Mouse (Mus musculus): ENCODE results near the gene Vrk2. TPM values are rescaled to one million over a fixed set of nuclear protein-coding genes. Genes with fewer than 3 reads are reported as not detected.

Vrk2 gene
- polyA plus RNA-seq, 1 experiment from 2014 or later: 12.8 TPM

DNA sequence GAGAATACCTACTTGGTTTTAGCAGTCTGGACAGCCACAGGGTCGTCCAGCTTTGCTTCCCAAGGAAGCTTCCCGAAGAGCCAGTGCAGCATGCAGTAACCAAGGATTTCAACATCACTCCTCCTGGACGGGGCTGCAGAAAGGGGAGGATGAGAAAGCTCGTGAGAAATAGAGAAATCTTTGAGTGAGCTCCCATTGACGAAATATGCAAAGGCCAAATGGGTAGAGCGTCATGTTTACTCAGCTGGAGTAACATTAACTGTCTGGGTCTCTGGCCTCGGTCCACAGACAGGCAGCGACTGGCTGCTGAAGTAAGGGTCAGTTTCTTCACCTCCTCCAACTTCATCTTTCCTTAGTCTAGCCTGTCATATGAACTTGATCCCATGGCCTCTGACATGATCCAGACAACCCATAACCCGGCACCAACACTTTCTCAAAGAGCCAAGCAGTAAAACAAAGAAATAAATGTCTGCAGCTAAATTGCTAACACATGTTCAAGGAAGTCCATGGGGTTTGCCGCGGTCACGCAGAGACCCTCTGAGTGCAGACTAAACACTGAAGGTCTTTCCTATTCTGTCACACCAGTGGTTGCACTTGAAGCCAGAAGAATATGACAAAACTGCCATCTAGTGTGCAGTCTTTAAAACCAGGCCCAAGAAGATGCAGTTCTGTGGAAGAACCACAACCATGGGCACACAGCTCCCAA is 103.9 kb downstream of the Vrk2 start:
- no peak overlapping the region for H3K9ac ChIP-seq (ENCODE audit: low read length)
- H3K27me3 ChIP-seq (ENCODE audit: control insufficient read depth, insufficient read depth, low read length): no peaks in the 10 kb centered on the region
- ATAC-seq (ENCODE audit: low FRiP score, low TSS enrichment): peak; percentile 54; the same call in 1 of the 2 replicates
- DNase-seq (ENCODE audit: low spot score): no peak
- H3K9me3 ChIP-seq (ENCODE audit: control insufficient read depth, low read length): no peaks in the 10 kb centered on the region
- no peak overlapping the region for H3K4me2 ChIP-seq (replicated peaks; ENCODE audit: low read depth)
- TF ChIP-seq EP300 (optimal IDR thresholded peaks at IDR 0.05) (no peak), CTCF (IDR thresholded peaks at IDR 0.05; ENCODE audit: low read depth) (peak; percentile 72)
- H3K27ac ChIP-seq (replicated peaks): no peak overlapping the region
- no peaks in the 10 kb centered on the region for H3K36me3 ChIP-seq (ENCODE audit: control insufficient read depth, insufficient read depth, low read length)
- H3K4me3 ChIP-seq (ENCODE audit: low read depth, low read length): no peak overlapping the region
- no peaks in the 10 kb centered on the region for H3K4me1 ChIP-seq (replicated peaks; ENCODE audit: control insufficient read depth, insufficient read depth)
- WGBS: 20% methylated on average over 12 of the region's 12 CpGs

- DNase-seq (ENCODE audit: low spot score): no peak
- Histone ChIP-seq H3K4me2 (replicated peaks; ENCODE audit: low read depth) (no peak overlapping the region), H3K4me3 (ENCODE audit: low read depth, low read length) (no peak overlapping the region), H3K4me1 (replicated peaks; ENCODE audit: control insufficient read depth, insufficient read depth) (no peaks in the 10 kb centered on the region), H3K27me3 (ENCODE audit: control insufficient read depth, insufficient read depth, low read length) (no peaks in the 10 kb centered on the region), H3K27ac (replicated peaks) (no peak overlapping the region), H3K9me3 (ENCODE audit: control insufficient read depth, low read length) (no peaks in the 10 kb centered on the region), H3K36me3 (ENCODE audit: control insufficient read depth, insufficient read depth, low read length) (no peaks in the 10 kb centered on the region), H3K9ac (ENCODE audit: low read length) (no peak overlapping the region)
- no peak for TF ChIP-seq EP300 (optimal IDR thresholded peaks at IDR 0.05)
- no peak for TF ChIP-seq CTCF (IDR thresholded peaks at IDR 0.05; ENCODE audit: low read depth)
- no peak for ATAC-seq (ENCODE audit: low FRiP score, low TSS enrichment)
- 89% methylated on average over 3 of the region's 3 CpGs for WGBS
Measured at GRCm38 (mm10) chr11:26481691-26482242, 112.0 kb downstream of the Vrk2 start.

GRCm38 (mm10) chr11:26477037-26477739 is 116.6 kb downstream of the Vrk2 start:
- Histone ChIP-seq H3K4me1 (replicated peaks; ENCODE audit: control insufficient read depth, insufficient read depth) (no peaks in the 10 kb centered on the region), H3K36me3 (ENCODE audit: control insufficient read depth, insufficient read depth, low read length) (no peaks in the 10 kb centered on the region), H3K4me3 (ENCODE audit: low read depth, low read length) (no peak overlapping the region), H3K4me2 (replicated peaks; ENCODE audit: low read depth) (no peak overlapping the region), H3K9me3 (ENCODE audit: control insufficient read depth, low read length) (no peaks in the 10 kb centered on the region), H3K27ac (replicated peaks) (no peak overlapping the region), H3K27me3 (ENCODE audit: control insufficient read depth, insufficient read depth, low read length) (no peaks in the 10 kb centered on the region), H3K9ac (ENCODE audit: low read length) (no peak overlapping the region)
- ATAC-seq (ENCODE audit: low FRiP score, low TSS enrichment): no peak
- 80% methylated on average over 6 of the region's 6 CpGs for WGBS
- no peak for TF ChIP-seq CTCF (IDR thresholded peaks at IDR 0.05; ENCODE audit: low read depth)
- no peak for TF ChIP-seq EP300 (optimal IDR thresholded peaks at IDR 0.05)
- DNase-seq (ENCODE audit: low spot score): no peak

GRCm38 (mm10) chr11:26454081-26454480 is 139.7 kb downstream of the Vrk2 start:
- H3K4me3 ChIP-seq (ENCODE audit: low read depth, low read length): no peak overlapping the region
- WGBS: 87% methylated on average over 4 of the region's 4 CpGs
- no peaks in the 10 kb centered on the region for H3K36me3 ChIP-seq (ENCODE audit: control insufficient read depth, insufficient read depth, low read length)
- H3K27me3 ChIP-seq (ENCODE audit: control insufficient read depth, insufficient read depth, low read length): no peaks in the 10 kb centered on the region
- no peak overlapping the region for H3K4me2 ChIP-seq (replicated peaks; ENCODE audit: low read depth)
- ATAC-seq (ENCODE audit: low FRiP score, low TSS enrichment): no peak
- H3K9me3 ChIP-seq (ENCODE audit: control insufficient read depth, low read length): no peaks in the 10 kb centered on the region
- no peak for TF ChIP-seq EP300 (optimal IDR thresholded peaks at IDR 0.05)
- no peak overlapping the region for H3K9ac ChIP-seq (ENCODE audit: low read length)
- DNase-seq (ENCODE audit: low spot score): no peak
- no peak overlapping the region for H3K27ac ChIP-seq (replicated peaks)
- no peaks in the 10 kb centered on the region for H3K4me1 ChIP-seq (replicated peaks; ENCODE audit: control insufficient read depth, insufficient read depth)

- no peak for ATAC-seq (ENCODE audit: low FRiP score, low TSS enrichment)
- 91% methylated on average over 4 of the region's 4 CpGs for WGBS
- Histone ChIP-seq H3K4me3 (ENCODE audit: low read depth, low read length) (no peak overlapping the region), H3K4me2 (replicated peaks; ENCODE audit: low read depth) (no peak overlapping the region), H3K27me3 (ENCODE audit: control insufficient read depth, insufficient read depth, low read length) (no peaks in the 10 kb centered on the region), H3K9ac (ENCODE audit: low read length) (no peak overlapping the region), H3K27ac (replicated peaks) (no peak overlapping the region), H3K36me3 (ENCODE audit: control insufficient read depth, insufficient read depth, low read length) (no peaks in the 10 kb centered on the region), H3K9me3 (ENCODE audit: control insufficient read depth, low read length) (no peaks in the 10 kb centered on the region), H3K4me1 (replicated peaks; ENCODE audit: control insufficient read depth, insufficient read depth) (no peaks in the 10 kb centered on the region)
- TF ChIP-seq CTCF (IDR thresholded peaks at IDR 0.05; ENCODE audit: low read depth) (no peak), EP300 (optimal IDR thresholded peaks at IDR 0.05) (no peak)
- no peak for DNase-seq (ENCODE audit: low spot score)
Measured at GRCm38 (mm10) chr11:26452693-26453092, 141.1 kb downstream of the Vrk2 start.

DNA sequence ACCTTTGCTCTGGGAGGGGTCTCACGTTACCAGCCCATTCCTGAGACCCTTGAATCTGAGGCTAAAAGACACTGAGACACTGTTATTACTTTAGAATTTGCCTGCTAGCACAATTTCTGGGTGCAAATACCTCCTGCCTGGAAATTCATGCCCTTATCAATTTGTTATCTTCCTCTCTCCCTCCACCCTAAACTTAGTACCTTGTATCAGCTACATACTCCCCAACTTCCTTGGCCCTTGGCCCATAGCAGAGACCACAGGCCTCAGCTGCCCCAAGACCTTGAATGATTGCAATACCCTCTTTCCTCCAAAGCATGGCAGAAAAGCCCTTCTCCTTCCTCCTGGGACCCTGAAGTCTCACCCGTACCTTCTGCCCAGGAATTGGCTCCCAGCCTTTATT is 142.6 kb downstream of the Vrk2 start:
- no peak for ATAC-seq (ENCODE audit: low FRiP score, low TSS enrichment)
- H3K27me3 ChIP-seq (ENCODE audit: control insufficient read depth, insufficient read depth, low read length): no peaks in the 10 kb centered on the region
- no peak overlapping the region for H3K4me3 ChIP-seq (ENCODE audit: low read depth, low read length)
- no peaks in the 10 kb centered on the region for H3K4me1 ChIP-seq (replicated peaks; ENCODE audit: control insufficient read depth, insufficient read depth)
- no peak overlapping the region for H3K4me2 ChIP-seq (replicated peaks; ENCODE audit: low read depth)
- no peaks in the 10 kb centered on the region for H3K9me3 ChIP-seq (ENCODE audit: control insufficient read depth, low read length)
- WGBS: 77% methylated on average over 2 of the region's 2 CpGs
- H3K9ac ChIP-seq (ENCODE audit: low read length): no peak overlapping the region
- no peak for DNase-seq (ENCODE audit: low spot score)
- H3K36me3 ChIP-seq (ENCODE audit: control insufficient read depth, insufficient read depth, low read length): no peaks in the 10 kb centered on the region
- TF ChIP-seq EP300 (optimal IDR thresholded peaks at IDR 0.05): no peak
- TF ChIP-seq CTCF (IDR thresholded peaks at IDR 0.05; ENCODE audit: low read depth): no peak
- H3K27ac ChIP-seq (replicated peaks): no peak overlapping the region
